ENCODE assay signal across 8 mouse cellular contexts in the genomic region with DNA sequence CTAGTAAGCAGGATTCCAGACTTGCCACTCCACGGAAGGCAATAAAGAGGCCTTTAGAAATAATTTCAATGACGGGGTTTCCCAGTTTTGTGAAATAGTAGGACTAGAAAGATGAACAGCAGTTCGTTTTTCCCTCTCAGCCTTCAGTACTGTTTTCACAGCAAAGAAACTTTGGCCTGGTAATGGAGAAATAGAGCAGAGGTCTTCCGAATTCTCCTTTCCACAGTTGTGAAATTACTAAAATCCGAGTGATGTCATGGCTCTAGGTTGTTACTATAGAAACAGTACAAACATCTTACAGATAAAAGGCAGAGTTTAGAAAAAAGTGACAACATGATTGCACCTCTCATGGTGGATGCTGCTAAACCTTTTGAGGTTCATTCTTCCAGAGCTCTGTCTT.
"Had no signal": no experiment of that assay in that cellular context is flagged by ENCODE, and none has a peak within 500 bp of the region (broad histone marks: within the 10 kb centered on the region; RNA-seq: fewer than 3 reads in every experiment).

No protein-coding gene starts in this region.

- ATAC-seq: intestine, postnatal 0 days had no signal

- DNase-seq: kidney, postnatal 25 days; right cerebral cortex, adult 18-20 months; thymus, postnatal 36 days had no signal

- H3K9ac ChIP-seq: liver, embryonic 14.5 days had no signal

- H3K9me3 ChIP-seq: limb, embryonic 13.5 days; lung, embryonic 15.5 days; midbrain, embryonic 10.5 days had no signal

- H3K36me3 ChIP-seq: limb, embryonic 13.5 days; lung, embryonic 15.5 days had no signal

- H3K27me3 ChIP-seq: limb, embryonic 13.5 days; lung, embryonic 15.5 days had no signal

- H3K27ac ChIP-seq: limb, embryonic 13.5 days; liver, embryonic 14.5 days; lung, embryonic 15.5 days; midbrain, embryonic 10.5 days had no signal
